Mouse (Mus musculus) forebrain, embryonic 11.5 days (tissue): ENCODE data around the gene Cuta. TPM values are rescaled to one million over a fixed set of nuclear protein-coding genes. Genes with fewer than 3 reads are reported as not detected.

Experiments
- ATAC-seq: fragments of 200-750 bp; cut with Nextera tagmentation; replicated peaks from 2 replicates; pipeline ENCODE4 v1.8.0; 2017; ENCODE audit warnings: moderate TSS enrichment; ENCODE audit not compliant: low FRiP score
- DNase-seq: peaks from one replicate; pipeline ENCODE4 v3.0.0-alpha.2; 2017; ENCODE audit warnings: low spot score
- H3K27ac ChIP-seq: fragments of 300-500 bp; sonication (generic); 2 replicates; pipeline ENCODE4 v1.5.1; 2014; ENCODE audit warnings: low read depth, low read length
- H3K27me3 ChIP-seq: fragments of 300-500 bp; sonication (generic); 2 replicates; pipeline ENCODE4 v1.6.1; 2014; ENCODE audit warnings: mild to moderate bottlenecking, low read length, mixed read lengths; ENCODE audit not compliant: control insufficient read depth, insufficient read depth
- H3K36me3 ChIP-seq: fragments of 300-500 bp; sonication (generic); 2 replicates; pipeline ENCODE4 v1.6.1; 2014; ENCODE audit warnings: mild to moderate bottlenecking, low read length, moderate library complexity, mixed read lengths; ENCODE audit not compliant: control insufficient read depth, insufficient read depth
- H3K4me1 ChIP-seq: fragments of 300-500 bp; sonication (generic); replicated peaks from 2 replicates; pipeline ENCODE4 v1.6.1; 2014; ENCODE audit warnings: low read length, mixed read lengths; ENCODE audit not compliant: control insufficient read depth, insufficient read depth
- H3K4me2 ChIP-seq: fragments of 300-500 bp; sonication (generic); 2 replicates; pipeline ENCODE4 v1.6.1; 2014; ENCODE audit warnings: low read depth, mild to moderate bottlenecking, low read length, moderate library complexity, mixed read lengths; ENCODE audit not compliant: severe bottlenecking
- H3K4me3 ChIP-seq: fragments of 300-500 bp; sonication (generic); 2 replicates; pipeline ENCODE4 v1.5.1; 2014; ENCODE audit warnings: low read depth, low read length
- H3K9ac ChIP-seq: fragments of 300-500 bp; sonication (generic); 2 replicates; pipeline ENCODE4 v1.6.1; 2014; ENCODE audit warnings: low read length
- H3K9me3 ChIP-seq: fragments of 300-500 bp; sonication (generic); 2 replicates; pipeline ENCODE4 v1.6.1; 2016; ENCODE audit warnings: low read length, mixed read lengths; ENCODE audit not compliant: control insufficient read depth
- WGBS: fragments of 180-500 bp; shearing (Covaris S2); extraction: QIAGEN DNeasy Blood & Tissue Kit; methylation state at CpG from one replicate; pipeline ENCODE4 v1.1.7; 2014; 5-methylcytosine and 5-hydroxymethylcytosine counted together
- polyA plus RNA-seq: library from polyadenylated mRNA; unstranded; fragments of >200 nt; fragmentation: Nextera tagmentation; extraction: Ambion mirVana; gene quantifications from 2 replicates; pipeline ENCODE4 v1.2.1, GENCODE M21; 2014

Gene Cuta
- polyA plus RNA-seq, 1 experiment from 2014 or later: 154 TPM

DNA sequence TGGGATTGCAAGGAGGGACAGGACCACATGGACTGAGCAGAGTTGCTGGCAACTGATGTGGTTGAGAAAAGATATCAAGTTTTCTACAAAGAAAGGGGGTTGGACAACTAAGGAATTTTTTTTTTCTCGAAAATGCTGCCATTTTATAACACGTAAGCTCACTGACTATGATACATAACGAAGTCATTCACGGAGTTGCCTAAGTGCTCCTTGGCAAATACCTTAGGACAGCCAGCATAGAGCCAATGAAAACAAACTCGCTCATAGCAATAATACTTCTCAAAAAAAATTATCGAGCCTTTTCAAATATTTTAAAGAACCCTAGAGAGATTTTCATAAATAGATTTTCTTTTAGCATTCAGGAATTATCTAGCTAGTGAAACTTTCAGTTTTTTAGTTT is 38.5 kb downstream of the Cuta start:
- H3K27ac ChIP-seq: no peak overlapping the region
- no peaks in the 10 kb centered on the region for H3K27me3 ChIP-seq
- DNase-seq: no peak
- WGBS: 83% methylated on average over 6 of the region's 6 CpGs
- no peaks in the 10 kb centered on the region for H3K9me3 ChIP-seq
- H3K4me2 ChIP-seq: no peak overlapping the region
- H3K36me3 ChIP-seq: no peaks in the 10 kb centered on the region
- H3K4me1 ChIP-seq: no peaks in the 10 kb centered on the region
- H3K9ac ChIP-seq: no peak overlapping the region
- ATAC-seq: no peak
- no peak overlapping the region for H3K4me3 ChIP-seq

DNA sequence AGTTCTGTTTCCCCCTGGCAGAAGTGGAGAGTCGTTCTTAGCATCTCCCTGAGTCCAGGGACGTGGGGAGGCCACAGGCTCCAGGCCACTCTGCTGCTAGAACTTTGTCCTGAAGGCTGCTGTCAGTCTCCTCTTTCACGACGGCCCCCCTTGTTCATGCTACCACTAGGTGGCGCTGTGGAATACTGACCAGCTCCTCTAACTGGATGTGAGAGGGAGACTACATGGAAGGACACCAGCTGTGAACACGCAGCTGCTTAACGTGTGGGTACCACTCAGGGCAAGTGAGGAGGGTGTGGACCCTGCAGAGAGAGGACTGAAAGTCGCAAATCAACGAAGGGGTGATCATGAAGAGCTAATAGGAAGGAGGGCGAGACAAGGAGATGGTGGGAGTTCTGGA is 43.8 kb downstream of the Cuta start:
- H3K4me3 ChIP-seq: no peak overlapping the region
- H3K4me1 ChIP-seq: peaks cover 8% of the 10 kb centered on the region; the same call in 1 of the 2 replicates
- no peak overlapping the region for H3K4me2 ChIP-seq
- ATAC-seq (no peak), DNase-seq (peak; percentile 80)
- H3K9ac ChIP-seq: no peak overlapping the region
- H3K36me3 ChIP-seq: no peaks in the 10 kb centered on the region
- no peaks in the 10 kb centered on the region for H3K9me3 ChIP-seq
- no peaks in the 10 kb centered on the region for H3K27me3 ChIP-seq
- 12% methylated on average over 10 of the region's 10 CpGs for WGBS
- H3K27ac ChIP-seq: no peak overlapping the region

DNA sequence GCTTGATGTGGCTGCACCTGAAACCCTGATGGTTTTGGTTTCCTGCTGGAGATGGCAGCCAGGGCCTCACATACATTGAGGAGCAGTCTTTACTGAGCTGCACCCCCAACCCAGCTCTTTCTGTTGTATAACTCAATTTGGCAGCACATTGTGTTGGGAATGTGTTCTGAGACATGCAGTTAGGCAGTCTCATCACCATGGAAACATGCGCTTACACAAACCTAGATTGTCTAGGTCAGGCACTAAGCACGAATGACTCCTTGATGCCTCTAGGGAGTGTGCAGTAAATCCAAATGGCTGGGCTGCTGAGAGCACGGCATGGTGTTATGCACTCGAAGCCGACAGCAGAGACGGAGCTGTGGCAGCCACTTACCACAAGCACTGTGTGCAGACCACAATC is 45.0 kb downstream of the Cuta start:
- DNase-seq (no peak), ATAC-seq (no peak)
- Histone ChIP-seq H3K27ac (no peak overlapping the region), H3K9me3 (no peaks in the 10 kb centered on the region), H3K4me2 (no peak overlapping the region), H3K4me3 (no peak overlapping the region), H3K4me1 (peaks cover 8% of the 10 kb centered on the region; the same call in 1 of the 2 replicates), H3K36me3 (no peaks in the 10 kb centered on the region), H3K9ac (no peak overlapping the region), H3K27me3 (no peaks in the 10 kb centered on the region)
- WGBS: 86% methylated on average over 6 of the region's 6 CpGs

DNA sequence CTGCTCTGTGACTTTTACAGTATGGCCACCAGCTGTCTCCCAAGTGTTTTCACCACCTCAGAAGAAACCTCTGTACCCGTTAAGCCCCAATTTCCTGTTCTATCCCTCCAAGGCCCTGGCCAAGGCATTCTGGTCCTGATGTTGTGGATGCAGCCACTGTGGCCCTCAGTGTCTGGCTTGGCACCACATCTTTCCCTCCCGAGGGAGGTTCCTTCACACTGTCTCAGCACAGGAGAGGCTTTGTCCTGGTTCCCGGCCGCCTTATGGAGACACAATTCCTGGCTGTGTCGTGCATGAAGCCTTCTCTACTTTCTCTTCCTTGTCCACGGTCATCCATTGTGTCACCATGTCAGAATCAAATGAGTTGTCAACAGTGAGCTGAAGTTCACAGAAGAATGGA is 45.9 kb downstream of the Cuta start:
- 66% methylated on average over 6 of the region's 6 CpGs for WGBS
- Histone ChIP-seq H3K4me2 (no peak overlapping the region), H3K4me1 (peaks cover 8% of the 10 kb centered on the region; the same call in 1 of the 2 replicates), H3K27ac (no peak overlapping the region), H3K4me3 (no peak overlapping the region), H3K36me3 (no peaks in the 10 kb centered on the region), H3K9ac (no peak overlapping the region), H3K27me3 (no peaks in the 10 kb centered on the region), H3K9me3 (no peaks in the 10 kb centered on the region)
- no peak for ATAC-seq
- no peak for DNase-seq

DNA sequence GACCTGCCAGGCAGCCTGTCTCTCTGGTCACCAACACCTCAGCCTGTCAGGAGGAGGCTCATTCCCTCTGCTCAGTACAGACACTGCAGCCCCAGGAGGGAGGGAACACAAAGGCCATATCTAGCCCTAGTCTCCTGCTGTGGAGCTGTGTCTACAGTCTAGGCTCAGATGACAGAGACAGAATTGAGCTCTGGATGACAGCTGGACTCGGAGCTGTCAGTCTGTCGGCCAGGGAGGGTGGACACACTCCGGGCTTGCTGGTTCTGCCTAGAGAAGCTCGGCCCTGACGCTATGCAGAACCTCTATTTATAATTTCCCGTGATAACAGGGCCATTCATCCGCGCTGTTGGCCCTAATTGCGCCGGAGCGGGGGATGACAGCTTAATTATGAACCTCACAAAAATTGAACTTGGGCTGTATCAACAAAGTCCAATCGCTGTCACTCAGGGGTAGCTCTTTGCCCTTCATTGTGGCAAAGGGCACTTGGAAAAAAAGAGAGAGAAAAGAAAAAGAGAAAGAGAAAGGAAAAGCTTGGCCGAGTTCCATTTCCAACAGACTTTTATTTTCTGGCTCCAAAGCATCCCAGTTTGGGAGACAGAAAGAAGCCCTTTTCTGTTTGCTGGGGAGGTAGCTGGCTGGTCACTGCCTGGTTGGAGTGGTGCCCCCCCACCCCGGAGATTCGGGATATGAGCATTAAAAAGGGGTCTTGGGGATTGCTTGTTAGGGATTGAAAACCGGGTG is 46.6 kb downstream of the Cuta start:
- Histone ChIP-seq H3K9me3 (no peaks in the 10 kb centered on the region), H3K4me3 (no peak overlapping the region), H3K27ac (no peak overlapping the region), H3K4me2 (no peak overlapping the region), H3K36me3 (no peaks in the 10 kb centered on the region), H3K27me3 (no peaks in the 10 kb centered on the region), H3K4me1 (peaks cover 8% of the 10 kb centered on the region; the same call in 1 of the 2 replicates), H3K9ac (no peak overlapping the region)
- WGBS: 47% methylated on average over 16 of the region's 16 CpGs
- ATAC-seq (no peak), DNase-seq (peak; percentile 34)

DNA sequence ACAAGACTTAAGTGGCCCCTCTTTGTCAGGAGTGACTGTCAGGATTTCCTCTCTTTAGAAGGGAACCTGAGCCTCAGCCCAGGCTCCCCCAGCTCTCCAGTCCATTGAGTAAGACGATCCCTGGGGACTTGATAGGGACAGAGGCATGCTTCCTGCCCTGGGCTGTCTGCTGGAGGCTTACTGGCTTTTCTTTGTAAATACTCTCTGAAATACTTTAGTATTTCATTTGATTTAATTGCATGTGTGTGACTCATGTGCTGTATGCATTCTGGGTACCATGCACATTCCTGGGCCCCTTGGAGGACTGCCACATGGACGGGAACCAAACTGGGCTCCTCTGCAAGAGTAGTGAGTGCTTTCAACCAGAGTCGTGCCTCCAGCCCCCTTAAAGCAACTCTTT is 51.4 kb downstream of the Cuta start:
- no peak overlapping the region for H3K27ac ChIP-seq
- no peaks in the 10 kb centered on the region for H3K9me3 ChIP-seq
- peak; percentile 16 for DNase-seq
- H3K4me1 ChIP-seq: peaks cover 10% of the 10 kb centered on the region
- no peaks in the 10 kb centered on the region for H3K36me3 ChIP-seq
- H3K4me3 ChIP-seq: no peak overlapping the region
- H3K27me3 ChIP-seq: no peaks in the 10 kb centered on the region; the same call in 1 of the 2 replicates
- H3K9ac ChIP-seq: no peak overlapping the region
- no peak overlapping the region for H3K4me2 ChIP-seq
- ATAC-seq: no peak
- WGBS: 37% methylated on average over 3 of the region's 3 CpGs

DNA sequence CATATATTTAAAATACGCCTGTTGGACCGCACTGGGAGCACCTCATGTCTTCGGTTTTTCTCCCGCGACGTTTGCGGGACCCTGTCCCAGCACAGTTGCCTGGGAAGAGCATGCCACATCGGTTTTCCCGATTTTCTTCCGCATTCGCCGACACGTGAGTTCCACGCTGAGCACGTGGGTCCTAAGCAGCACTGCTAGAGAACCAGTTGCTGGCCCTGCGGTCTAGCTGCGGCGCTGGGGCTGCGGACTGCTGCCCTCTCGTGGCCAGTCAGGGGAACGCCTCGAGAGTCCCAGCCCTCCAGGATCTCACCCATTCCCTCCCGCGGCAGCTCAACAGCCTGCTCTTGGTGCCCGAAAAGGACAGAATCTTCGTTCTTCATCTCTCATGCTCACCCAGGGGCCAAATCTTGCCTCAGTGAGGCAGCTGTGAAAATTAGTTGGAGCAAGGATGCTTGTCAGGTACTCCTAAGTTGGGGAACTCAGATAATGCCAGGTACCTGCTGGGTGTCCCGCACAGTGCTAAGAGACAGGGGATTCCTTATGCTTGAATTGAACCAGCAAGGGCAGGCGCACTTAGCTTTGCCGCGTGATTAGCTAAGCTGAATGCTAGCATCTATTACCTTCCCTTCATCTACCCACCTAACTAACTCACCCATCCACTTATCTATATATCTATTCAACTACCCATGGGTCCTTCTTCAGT is 53.2 kb downstream of the Cuta start:
- Histone ChIP-seq H3K27me3 (no peaks in the 10 kb centered on the region; the same call in 1 of the 2 replicates), H3K36me3 (no peaks in the 10 kb centered on the region), H3K4me3 (peak overlapping the region; percentile 19; the same call in 1 of the 2 replicates), H3K9ac (0 out of 2 replicates have a peak overlapping the region, but pooled peaks have one; percentile 27), H3K9me3 (no peaks in the 10 kb centered on the region), H3K4me1 (peaks cover 4% of the 10 kb centered on the region), H3K4me2 (peak overlapping the region; percentile 49; the same call in 1 of the 2 replicates), H3K27ac (no peak overlapping the region)
- peak; percentile 72 for ATAC-seq
- peak; percentile 93 for DNase-seq
- 9% methylated on average over 30 of the region's 30 CpGs for WGBS

DNA sequence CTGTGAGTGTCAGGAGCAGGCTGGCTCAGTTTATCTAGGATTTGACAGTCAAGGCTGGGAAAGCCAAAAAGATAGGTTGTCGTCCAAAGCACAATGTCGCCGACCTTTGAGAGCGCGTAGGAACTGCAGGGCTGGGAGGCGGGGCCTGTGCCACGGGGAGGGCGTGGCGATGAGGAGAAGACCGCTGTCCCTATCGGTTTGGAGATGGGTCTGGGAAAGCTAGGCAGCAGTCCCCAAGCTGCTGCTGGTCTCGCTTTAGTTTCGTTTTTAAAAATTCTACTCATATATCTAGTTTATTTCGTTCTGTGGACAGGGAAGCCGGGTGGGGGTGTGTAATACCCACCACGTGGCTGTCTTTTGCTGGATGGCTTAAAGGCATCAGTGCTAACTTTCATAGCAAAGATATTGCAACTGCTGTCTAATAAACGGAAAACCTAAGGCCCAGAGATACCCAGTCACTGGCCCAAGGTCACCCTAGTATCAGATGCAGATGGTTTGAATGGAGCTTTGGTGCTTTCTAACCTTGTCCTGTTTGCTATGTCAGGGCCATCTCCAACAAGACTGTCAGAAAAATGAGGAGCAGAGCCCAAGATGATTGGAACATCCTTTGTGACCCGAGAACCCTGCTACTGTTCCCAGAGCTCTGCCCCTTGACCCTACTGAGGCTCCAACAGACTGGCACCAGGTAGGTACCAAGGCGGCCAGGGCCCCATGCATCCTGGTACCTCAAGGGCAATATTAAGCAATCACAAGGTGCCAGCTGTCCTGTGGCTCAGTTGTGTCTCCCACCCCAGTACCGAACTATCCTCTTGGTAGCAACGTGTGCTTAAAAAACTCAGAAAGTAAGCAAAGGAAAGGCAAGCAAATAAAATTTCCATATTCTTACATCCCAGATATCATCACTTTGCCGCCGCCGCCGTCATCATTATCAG is 54.1 kb downstream of the Cuta start:
- Histone ChIP-seq H3K4me2 (peak overlapping the region; percentile 49), H3K27ac (no peak overlapping the region), H3K36me3 (no peaks in the 10 kb centered on the region), H3K9me3 (no peaks in the 10 kb centered on the region), H3K9ac (no peak overlapping the region), H3K4me3 (peak overlapping the region; percentile 14), H3K27me3 (no peaks in the 10 kb centered on the region; the same call in 1 of the 2 replicates), H3K4me1 (peaks cover 4% of the 10 kb centered on the region)
- 23% methylated on average over 25 of the region's 25 CpGs for WGBS
- peak; percentile 80 for DNase-seq
- no peak for ATAC-seq
